Mouse (Mus musculus): ENCODE measurements around the gene Anxa9. TPM values are rescaled to one million over a fixed set of nuclear protein-coding genes. Genes with fewer than 3 reads are reported as not detected.
A peak's percentile ranks its signal among the peaks of the same experiment; 100 is the strongest.

The Anxa9 gene
- polyA plus RNA-seq, 1 experiment from 2014 or later = 1.7 TPM

- Histone ChIP-seq H3K9ac (replicated peaks; ENCODE audit: low read depth, low read length) (no peak overlapping the region), H3K9me3 (ENCODE audit: control insufficient read depth, low read depth, low read length) (no peaks in the 10 kb centered on the region), H3K36me3 (ENCODE audit: control insufficient read depth, insufficient read depth, low read length) (peaks cover 46% of the 10 kb centered on the region), H3K27me3 (ENCODE audit: control insufficient read depth, insufficient read depth, low read length) (no peaks in the 10 kb centered on the region), H3K4me3 (ENCODE audit: low read depth, low read length) (no peak overlapping the region), H3K4me1 (ENCODE audit: control insufficient read depth, insufficient read depth, low read length) (no peaks in the 10 kb centered on the region), H3K4me2 (replicated peaks; ENCODE audit: low read depth, low read length) (no peak overlapping the region), H3K27ac (ENCODE audit: low read length) (no peak overlapping the region)
- WGBS = 76% methylated on average over 11 of the region's 11 CpGs
- no peak for ATAC-seq (ENCODE audit: insufficient number of reproducible peaks, insufficient read depth, low FRiP score, low read depth)
Observed at GRCm38 (mm10) chr3:95293537-95293936, 13.4 kb downstream of the Anxa9 start.

- WGBS = 90% methylated on average over 2 of the region's 2 CpGs
- Histone ChIP-seq H3K36me3 (ENCODE audit: control insufficient read depth, insufficient read depth, low read length) (peaks cover 50% of the 10 kb centered on the region), H3K9ac (replicated peaks; ENCODE audit: low read depth, low read length) (no peak overlapping the region), H3K4me1 (ENCODE audit: control insufficient read depth, insufficient read depth, low read length) (no peaks in the 10 kb centered on the region), H3K9me3 (ENCODE audit: control insufficient read depth, low read depth, low read length) (no peaks in the 10 kb centered on the region), H3K27ac (ENCODE audit: low read length) (no peak overlapping the region), H3K4me3 (ENCODE audit: low read depth, low read length) (no peak overlapping the region), H3K4me2 (replicated peaks; ENCODE audit: low read depth, low read length) (no peak overlapping the region), H3K27me3 (ENCODE audit: control insufficient read depth, insufficient read depth, low read length) (no peaks in the 10 kb centered on the region)
- ATAC-seq (ENCODE audit: insufficient number of reproducible peaks, insufficient read depth, low FRiP score, low read depth) = no peak
Observed at GRCm38 (mm10) chr3:95292899-95293298, 14.1 kb downstream of the Anxa9 start.

- H3K27ac ChIP-seq (ENCODE audit: low read length) = no peak overlapping the region
- no peak overlapping the region for H3K4me3 ChIP-seq (ENCODE audit: low read depth, low read length)
- H3K4me2 ChIP-seq (replicated peaks; ENCODE audit: low read depth, low read length) = no peak overlapping the region
- no peaks in the 10 kb centered on the region for H3K27me3 ChIP-seq (ENCODE audit: control insufficient read depth, insufficient read depth, low read length)
- no peaks in the 10 kb centered on the region for H3K4me1 ChIP-seq (ENCODE audit: control insufficient read depth, insufficient read depth, low read length)
- ATAC-seq (ENCODE audit: insufficient number of reproducible peaks, insufficient read depth, low FRiP score, low read depth) = no peak
- H3K9me3 ChIP-seq (ENCODE audit: control insufficient read depth, low read depth, low read length) = no peaks in the 10 kb centered on the region
- no peak overlapping the region for H3K9ac ChIP-seq (replicated peaks; ENCODE audit: low read depth, low read length)
- 83% methylated on average over 4 of the region's 4 CpGs for WGBS
- H3K36me3 ChIP-seq (ENCODE audit: control insufficient read depth, insufficient read depth, low read length) = peaks cover 52% of the 10 kb centered on the region
Observed at GRCm38 (mm10) chr3:95291041-95291440, 15.9 kb downstream of the Anxa9 start.

GRCm38 (mm10) chr3:95290156-95290555, 16.8 kb downstream of the Anxa9 start:
- Histone ChIP-seq H3K4me2 (replicated peaks; ENCODE audit: low read depth, low read length) (no peak overlapping the region), H3K27me3 (ENCODE audit: control insufficient read depth, insufficient read depth, low read length) (no peaks in the 10 kb centered on the region), H3K4me3 (ENCODE audit: low read depth, low read length) (no peak overlapping the region), H3K9me3 (ENCODE audit: control insufficient read depth, low read depth, low read length) (no peaks in the 10 kb centered on the region), H3K9ac (replicated peaks; ENCODE audit: low read depth, low read length) (no peak overlapping the region), H3K36me3 (ENCODE audit: control insufficient read depth, insufficient read depth, low read length) (peaks cover 52% of the 10 kb centered on the region), H3K4me1 (ENCODE audit: control insufficient read depth, insufficient read depth, low read length) (no peaks in the 10 kb centered on the region), H3K27ac (ENCODE audit: low read length) (no peak overlapping the region)
- ATAC-seq (ENCODE audit: insufficient number of reproducible peaks, insufficient read depth, low FRiP score, low read depth) = no peak
- WGBS = 57% methylated on average over 6 of the region's 6 CpGs

GRCm38 (mm10) chr3:95289419-95289818, 17.6 kb downstream of the Anxa9 start:
- Histone ChIP-seq H3K4me3 (ENCODE audit: low read depth, low read length) (no peak overlapping the region), H3K9me3 (ENCODE audit: control insufficient read depth, low read depth, low read length) (no peaks in the 10 kb centered on the region), H3K36me3 (ENCODE audit: control insufficient read depth, insufficient read depth, low read length) (peaks cover 49% of the 10 kb centered on the region), H3K4me2 (replicated peaks; ENCODE audit: low read depth, low read length) (no peak overlapping the region), H3K4me1 (ENCODE audit: control insufficient read depth, insufficient read depth, low read length) (peaks cover 3% of the 10 kb centered on the region; the same call in 1 of the 2 replicates), H3K27ac (ENCODE audit: low read length) (no peak overlapping the region), H3K27me3 (ENCODE audit: control insufficient read depth, insufficient read depth, low read length) (no peaks in the 10 kb centered on the region), H3K9ac (replicated peaks; ENCODE audit: low read depth, low read length) (no peak overlapping the region)
- ATAC-seq (ENCODE audit: insufficient number of reproducible peaks, insufficient read depth, low FRiP score, low read depth) = no peak
- 91% methylated on average over 4 of the region's 4 CpGs for WGBS

GRCm38 (mm10) chr3:95287541-95287940, 19.4 kb downstream of the Anxa9 start:
- Histone ChIP-seq H3K4me1 (ENCODE audit: control insufficient read depth, insufficient read depth, low read length) (peaks cover 10% of the 10 kb centered on the region), H3K4me3 (ENCODE audit: low read depth, low read length) (no peak overlapping the region), H3K9me3 (ENCODE audit: control insufficient read depth, low read depth, low read length) (no peaks in the 10 kb centered on the region), H3K4me2 (replicated peaks; ENCODE audit: low read depth, low read length) (no peak overlapping the region), H3K9ac (replicated peaks; ENCODE audit: low read depth, low read length) (no peak overlapping the region), H3K27me3 (ENCODE audit: control insufficient read depth, insufficient read depth, low read length) (no peaks in the 10 kb centered on the region), H3K27ac (ENCODE audit: low read length) (no peak overlapping the region), H3K36me3 (ENCODE audit: control insufficient read depth, insufficient read depth, low read length) (peaks cover 35% of the 10 kb centered on the region)
- ATAC-seq (ENCODE audit: insufficient number of reproducible peaks, insufficient read depth, low FRiP score, low read depth) = no peak
- 89% methylated on average over 3 of the region's 3 CpGs for WGBS

- Histone ChIP-seq H3K9me3 (ENCODE audit: control insufficient read depth, low read depth, low read length) (no peaks in the 10 kb centered on the region), H3K27me3 (ENCODE audit: control insufficient read depth, insufficient read depth, low read length) (no peaks in the 10 kb centered on the region), H3K4me2 (replicated peaks; ENCODE audit: low read depth, low read length) (no peak overlapping the region), H3K9ac (replicated peaks; ENCODE audit: low read depth, low read length) (no peak overlapping the region), H3K4me3 (ENCODE audit: low read depth, low read length) (no peak overlapping the region), H3K4me1 (ENCODE audit: control insufficient read depth, insufficient read depth, low read length) (peaks cover 10% of the 10 kb centered on the region), H3K36me3 (ENCODE audit: control insufficient read depth, insufficient read depth, low read length) (peaks cover 28% of the 10 kb centered on the region), H3K27ac (ENCODE audit: low read length) (no peak overlapping the region)
- 88% methylated on average over 7 of the region's 7 CpGs for WGBS
- no peak for ATAC-seq (ENCODE audit: insufficient number of reproducible peaks, insufficient read depth, low FRiP score, low read depth)
Observed at GRCm38 (mm10) chr3:95286510-95286909, 20.5 kb downstream of the Anxa9 start.

- no peak overlapping the region for H3K27ac ChIP-seq (ENCODE audit: low read length)
- H3K4me1 ChIP-seq (ENCODE audit: control insufficient read depth, insufficient read depth, low read length) = peaks cover 10% of the 10 kb centered on the region
- no peak for ATAC-seq (ENCODE audit: insufficient number of reproducible peaks, insufficient read depth, low FRiP score, low read depth)
- H3K4me2 ChIP-seq (replicated peaks; ENCODE audit: low read depth, low read length) = no peak overlapping the region
- H3K9me3 ChIP-seq (ENCODE audit: control insufficient read depth, low read depth, low read length) = no peaks in the 10 kb centered on the region
- H3K9ac ChIP-seq (replicated peaks; ENCODE audit: low read depth, low read length) = no peak overlapping the region
- H3K27me3 ChIP-seq (ENCODE audit: control insufficient read depth, insufficient read depth, low read length) = no peaks in the 10 kb centered on the region
- WGBS = 57% methylated on average over 5 of the region's 5 CpGs
- H3K4me3 ChIP-seq (ENCODE audit: low read depth, low read length) = no peak overlapping the region
- peaks cover 23% of the 10 kb centered on the region for H3K36me3 ChIP-seq (ENCODE audit: control insufficient read depth, insufficient read depth, low read length)
Observed at GRCm38 (mm10) chr3:95286011-95286410, 21.0 kb downstream of the Anxa9 start.

GRCm38 (mm10) chr3:95285390-95285789, 21.6 kb downstream of the Anxa9 start:
- no peak overlapping the region for H3K4me3 ChIP-seq (ENCODE audit: low read depth, low read length)
- H3K27me3 ChIP-seq (ENCODE audit: control insufficient read depth, insufficient read depth, low read length) = no peaks in the 10 kb centered on the region
- H3K4me1 ChIP-seq (ENCODE audit: control insufficient read depth, insufficient read depth, low read length) = peaks cover 13% of the 10 kb centered on the region
- 94% methylated on average over 5 of the region's 5 CpGs for WGBS
- no peak overlapping the region for H3K4me2 ChIP-seq (replicated peaks; ENCODE audit: low read depth, low read length)
- no peak overlapping the region for H3K9ac ChIP-seq (replicated peaks; ENCODE audit: low read depth, low read length)
- H3K27ac ChIP-seq (ENCODE audit: low read length) = peak overlapping the region; percentile 39; the same call in 1 of the 2 replicates
- no peak for ATAC-seq (ENCODE audit: insufficient number of reproducible peaks, insufficient read depth, low FRiP score, low read depth)
- H3K9me3 ChIP-seq (ENCODE audit: control insufficient read depth, low read depth, low read length) = no peaks in the 10 kb centered on the region
- peaks cover 17% of the 10 kb centered on the region for H3K36me3 ChIP-seq (ENCODE audit: control insufficient read depth, insufficient read depth, low read length)
